In the genomic region with DNA sequence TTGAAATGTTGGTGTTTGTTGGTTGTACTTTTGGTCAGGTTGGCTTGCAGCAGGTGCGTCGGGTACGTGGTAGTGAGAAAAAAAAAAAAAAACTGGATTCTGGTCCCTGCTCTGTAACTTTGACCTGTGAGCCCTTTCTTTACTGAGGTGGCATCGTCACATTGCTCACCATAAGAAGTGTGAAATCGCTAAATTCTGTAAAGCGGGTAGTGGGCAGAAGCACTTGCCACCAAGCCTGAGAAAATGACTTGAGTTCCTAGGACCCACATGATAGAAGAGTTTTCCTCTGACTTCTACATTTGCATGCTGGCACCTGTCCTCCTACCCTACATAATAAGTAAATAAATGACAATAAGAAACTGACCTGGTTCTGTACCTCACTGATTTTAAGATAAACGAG, we compare ENCODE assay signal across 8 mouse cellular contexts. TPM values are rescaled to one million over a fixed set of nuclear protein-coding genes. Genes with fewer than 3 reads are reported as not detected.
A peak's percentile ranks its signal among the peaks of the same experiment; 100 is the strongest.
DNase-seq lines count a peak whose midpoint lies in the region; ATAC-seq and TF ChIP-seq lines count a peak whose summit lies in the region.
"Had no signal": no experiment of that assay in that cellular context is flagged by ENCODE, and none has a peak within 500 bp of the region (broad histone marks: within the 10 kb centered on the region; RNA-seq: fewer than 3 reads in every experiment).

No protein-coding gene starts in this region.

- peaks cover 4% of the 10 kb centered on the region; the same call in 1 of the 2 replicates for H3K27me3 ChIP-seq in lung, postnatal 0 days (replicated peaks; ENCODE audit: insufficient read depth, low read length)
- H3K27me3 ChIP-seq in hindbrain, embryonic 13.5 days: peaks cover 29% of the 10 kb centered on the region
- H3K27me3 ChIP-seq in liver, embryonic 16.5 days (ENCODE audit: control insufficient read depth, insufficient read depth, low read depth, low read length): peaks cover 42% of the 10 kb centered on the region
- no peaks in the 10 kb centered on the region for H3K27me3 ChIP-seq in stomach, postnatal 0 days (ENCODE audit: control insufficient read depth, insufficient read depth, low read length)

- H3K4me2 ChIP-seq in lung, postnatal 0 days (replicated peaks; ENCODE audit: low read depth, low read length): peak overlapping the region; percentile 65
- peak overlapping the region; percentile 77 for H3K4me2 ChIP-seq in hindbrain, embryonic 13.5 days
- H3K4me2 ChIP-seq in liver, embryonic 16.5 days (ENCODE audit: low read depth, low read length): peak overlapping the region; percentile 68; the same call in 1 of the 2 replicates
- peak overlapping the region; percentile 83 for H3K4me2 ChIP-seq in stomach, postnatal 0 days (replicated peaks; ENCODE audit: low read depth)

- no peak for ATAC-seq in lung, postnatal 0 days
- ATAC-seq in hindbrain, embryonic 13.5 days (ENCODE audit: low FRiP score): no peak
- ATAC-seq in liver, embryonic 16.5 days (ENCODE audit: low read depth): no peak
- no peak for ATAC-seq in stomach, postnatal 0 days (ENCODE audit: low FRiP score, low TSS enrichment)

- no peak overlapping the region for H3K27ac ChIP-seq in lung, postnatal 0 days (ENCODE audit: low read length)
- H3K27ac ChIP-seq in hindbrain, embryonic 13.5 days: no peak overlapping the region
- no peak overlapping the region for H3K27ac ChIP-seq in liver, embryonic 16.5 days (ENCODE audit: low read length)
- H3K27ac ChIP-seq in stomach, postnatal 0 days (replicated peaks): no peak overlapping the region

- no peak overlapping the region for H3K4me3 ChIP-seq in lung, postnatal 0 days (ENCODE audit: low read depth, low read length)
- peak overlapping the region; percentile 53 for H3K4me3 ChIP-seq in hindbrain, embryonic 13.5 days
- no peak overlapping the region for H3K4me3 ChIP-seq in liver, embryonic 16.5 days (ENCODE audit: low read depth, low read length)
- H3K4me3 ChIP-seq in stomach, postnatal 0 days (ENCODE audit: low read depth, low read length): peak overlapping the region; percentile 46; the same call in 1 of the 2 replicates

- H3K9me3 ChIP-seq in lung, postnatal 0 days (ENCODE audit: low read length): no peaks in the 10 kb centered on the region
- no peaks in the 10 kb centered on the region for H3K9me3 ChIP-seq in hindbrain, embryonic 13.5 days
- H3K9me3 ChIP-seq in liver, embryonic 16.5 days (replicated peaks; ENCODE audit: control insufficient read depth, low read length): no peaks in the 10 kb centered on the region
- H3K9me3 ChIP-seq in stomach, postnatal 0 days (ENCODE audit: control insufficient read depth, low read length): no peaks in the 10 kb centered on the region

- intact Hi-C loops in left cerebral cortex, postnatal 14 days (cut with DNase I): no loop called here

- H3K36me3 ChIP-seq in lung, postnatal 0 days (ENCODE audit: insufficient read depth, low read length): no peaks in the 10 kb centered on the region
- no peaks in the 10 kb centered on the region for H3K36me3 ChIP-seq in hindbrain, embryonic 13.5 days
- no peaks in the 10 kb centered on the region for H3K36me3 ChIP-seq in liver, embryonic 16.5 days (ENCODE audit: control insufficient read depth, insufficient read depth)
- no peaks in the 10 kb centered on the region for H3K36me3 ChIP-seq in stomach, postnatal 0 days (ENCODE audit: control insufficient read depth, insufficient read depth, low read length)

- no peak for DNase-seq in lung, postnatal 0 days (ENCODE audit: low spot score)
- DNase-seq in lung, postnatal 10 days: no peak
- no peak for DNase-seq in stomach, postnatal 0 days (ENCODE audit: low spot score)
- DNase-seq in left cerebral cortex, postnatal 14 days (ENCODE audit: low spot score in 2 of 2): no peak
- no peak for DNase-seq in frontal cortex, postnatal 10 days (ENCODE audit: low spot score in 2 of 2)

- H3K9ac ChIP-seq in lung, postnatal 0 days (replicated peaks; ENCODE audit: low read depth): no peak overlapping the region
- peak overlapping the region; percentile 62; the same call in 1 of the 2 replicates for H3K9ac ChIP-seq in hindbrain, embryonic 13.5 days
- H3K9ac ChIP-seq in liver, embryonic 16.5 days (ENCODE audit: low read depth, low read length): no peak overlapping the region
- H3K9ac ChIP-seq in stomach, postnatal 0 days (ENCODE audit: low read length): no peak overlapping the region

- no peak for TF ChIP-seq EP300 in lung, postnatal 0 days (IDR thresholded peaks at IDR 0.05)
- no peak for TF ChIP-seq EP300 in stomach, postnatal 0 days (optimal IDR thresholded peaks at IDR 0.05)

- 22% methylated on average over 7 of the region's 7 CpGs for WGBS in lung, postnatal 0 days
- WGBS in hindbrain, embryonic 13.5 days: 41% methylated on average over 7 of the region's 7 CpGs
- WGBS in liver, embryonic 16.5 days (ENCODE audit: insufficient replicate concordance): 34% methylated on average over 7 of the region's 7 CpGs
- WGBS in stomach, postnatal 0 days: 28% methylated on average over 7 of the region's 7 CpGs

- TF ChIP-seq CTCF in lung, postnatal 0 days (IDR thresholded peaks at IDR 0.05): no peak
- TF ChIP-seq CTCF in stomach, postnatal 0 days (IDR thresholded peaks at IDR 0.05; ENCODE audit: low read depth): no peak

- peaks cover 4% of the 10 kb centered on the region; the same call in 1 of the 2 replicates for H3K4me1 ChIP-seq in lung, postnatal 0 days (ENCODE audit: insufficient read depth, low read depth, low read length)
- H3K4me1 ChIP-seq in hindbrain, embryonic 13.5 days (replicated peaks): peaks cover 15% of the 10 kb centered on the region
- peaks cover 14% of the 10 kb centered on the region for H3K4me1 ChIP-seq in liver, embryonic 16.5 days (ENCODE audit: control insufficient read depth, low read depth, low read length)
- no peaks in the 10 kb centered on the region; the same call in 1 of the 2 replicates for H3K4me1 ChIP-seq in stomach, postnatal 0 days (replicated peaks; ENCODE audit: control insufficient read depth, insufficient read depth)

RNA-seq across cellular contexts. Expression of gene Fosb, which starts 10.8 kb away (rescaled TPM):
- polyA plus RNA-seq in lung, postnatal 0 days (2015; fragmentation: Nextera tagmentation; extraction: Ambion mirVana): 0.17 and 0.44 TPM in 2 replicates
- polyA plus RNA-seq in hindbrain, embryonic 13.5 days (2015; fragmentation: Nextera tagmentation; extraction: Ambion mirVana): 0.06 and 0.08 TPM in 2 replicates
- polyA plus RNA-seq in liver, embryonic 16.5 days (2015; fragmentation: Nextera tagmentation; extraction: Ambion mirVana): not detected in 2 replicates
- 0.21 and 0.38 TPM in 2 replicates for polyA plus RNA-seq in stomach, postnatal 0 days (2015; fragmentation: Nextera tagmentation; extraction: Ambion mirVana)
- 10 to 100 TPM in 1 of 2 experiments, 1 to 10 TPM in 1; 7.6 to 10.7 TPM for total RNA-seq in left cerebral cortex, postnatal 14 days (2021)

RNA-seq across cellular contexts. Expression of gene Ercc1, which starts 23.9 kb away (rescaled TPM):
- polyA plus RNA-seq in lung, postnatal 0 days (2015; fragmentation: Nextera tagmentation; extraction: Ambion mirVana): 51.0 and 57.8 TPM in 2 replicates
- 84.9 and 96.6 TPM in 2 replicates for polyA plus RNA-seq in hindbrain, embryonic 13.5 days (2015; fragmentation: Nextera tagmentation; extraction: Ambion mirVana)
- 11.4 and 14.5 TPM in 2 replicates for polyA plus RNA-seq in liver, embryonic 16.5 days (2015; fragmentation: Nextera tagmentation; extraction: Ambion mirVana)
- polyA plus RNA-seq in stomach, postnatal 0 days (2015; fragmentation: Nextera tagmentation; extraction: Ambion mirVana): 32.8 and 36.9 TPM in 2 replicates
- 10 to 100 TPM; 42.7 to 44.0 TPM for total RNA-seq in left cerebral cortex, postnatal 14 days (2021)

RNA-seq across cellular contexts. Expression of gene Rtn2, which starts 38.2 kb away (rescaled TPM):
- polyA plus RNA-seq in lung, postnatal 0 days (2015; fragmentation: Nextera tagmentation; extraction: Ambion mirVana): 23.8 and 26.6 TPM in 2 replicates
- polyA plus RNA-seq in hindbrain, embryonic 13.5 days (2015; fragmentation: Nextera tagmentation; extraction: Ambion mirVana): 101 and 104 TPM in 2 replicates
- polyA plus RNA-seq in liver, embryonic 16.5 days (2015; fragmentation: Nextera tagmentation; extraction: Ambion mirVana): 2.9 and 4.1 TPM in 2 replicates
- 10.1 and 12.1 TPM in 2 replicates for polyA plus RNA-seq in stomach, postnatal 0 days (2015; fragmentation: Nextera tagmentation; extraction: Ambion mirVana)
- total RNA-seq in left cerebral cortex, postnatal 14 days (2021): 100 to 1,000 TPM; 115 to 123 TPM
- polyA plus RNA-seq: inflammation-experienced regulatory T-cells, adult 6 months had no signal

RNA-seq across cellular contexts. Expression of gene Cd3eap, which starts 38.6 kb away (rescaled TPM):
- polyA plus RNA-seq in lung, postnatal 0 days (2015; fragmentation: Nextera tagmentation; extraction: Ambion mirVana): 6.5 and 7.6 TPM in 2 replicates
- 20.9 and 22.1 TPM in 2 replicates for polyA plus RNA-seq in hindbrain, embryonic 13.5 days (2015; fragmentation: Nextera tagmentation; extraction: Ambion mirVana)
- 6.8 TPM in 2 replicates for polyA plus RNA-seq in liver, embryonic 16.5 days (2015; fragmentation: Nextera tagmentation; extraction: Ambion mirVana)
- polyA plus RNA-seq in stomach, postnatal 0 days (2015; fragmentation: Nextera tagmentation; extraction: Ambion mirVana): 13.4 and 13.6 TPM in 2 replicates
- total RNA-seq in left cerebral cortex, postnatal 14 days (2021): 10 to 100 TPM; 20.6 to 20.9 TPM

RNA-seq across cellular contexts. Expression of gene Ppp1r13l, which starts 38.9 kb away (rescaled TPM):
- 4.1 and 4.2 TPM in 2 replicates for polyA plus RNA-seq in lung, postnatal 0 days (2015; fragmentation: Nextera tagmentation; extraction: Ambion mirVana)
- 1.4 and 2.2 TPM in 2 replicates for polyA plus RNA-seq in hindbrain, embryonic 13.5 days (2015; fragmentation: Nextera tagmentation; extraction: Ambion mirVana)
- 0.57 and 0.85 TPM in 2 replicates for polyA plus RNA-seq in liver, embryonic 16.5 days (2015; fragmentation: Nextera tagmentation; extraction: Ambion mirVana)
- 10.3 and 12.2 TPM in 2 replicates for polyA plus RNA-seq in stomach, postnatal 0 days (2015; fragmentation: Nextera tagmentation; extraction: Ambion mirVana)
- total RNA-seq in left cerebral cortex, postnatal 14 days (2021): 1 to 10 TPM; 6.0 to 6.7 TPM
- polyA plus RNA-seq: inflammation-experienced regulatory T-cells, adult 6 months had no signal

Comparison
In these comparisons a context has a peak if more than half of its experiments do, and no peak if none do; other contexts are left out.
1. H3K4me3 ChIP-seq: peak in hindbrain, embryonic 13.5 days (single experiment) and stomach, postnatal 0 days (single experiment); none in lung, postnatal 0 days (single experiment) and liver, embryonic 16.5 days (single experiment).
2. Peak in every context shown above with its lines, with median percentiles within 50 percentile points of each other: H3K4me2 ChIP-seq.